Mouse (Mus musculus): Measurements from ENCODE around the gene Hist1h2ag.

The Hist1h2ag gene

DNA sequence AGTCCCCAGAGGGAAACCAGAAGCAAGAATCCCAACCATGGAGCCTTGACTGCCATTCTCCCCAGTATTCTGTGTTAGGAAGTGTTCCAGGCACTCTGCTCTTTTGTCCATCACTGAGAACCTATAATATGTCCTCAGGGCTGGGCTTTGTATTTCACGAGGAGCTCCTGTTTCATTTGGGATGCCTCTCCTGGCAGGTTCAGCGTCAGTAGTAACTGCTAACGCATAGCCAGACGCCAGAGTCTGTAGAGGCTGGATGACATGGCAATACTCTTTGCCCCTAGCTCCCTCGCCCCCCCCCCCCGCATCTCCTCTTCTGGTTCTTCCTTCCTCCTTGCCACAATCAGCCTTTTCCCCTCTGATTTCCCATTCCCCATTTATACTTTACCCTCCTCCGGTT is 33.1 kb downstream of the Hist1h2ag start, which contains the start of gene Prss16:
TSS of gene Prss16 (minus strand) at position 101 of the 400 bp plus-strand sequence.
- no peak for DNase-seq (ENCODE audit: low spot score in 2 of 2)

DNA sequence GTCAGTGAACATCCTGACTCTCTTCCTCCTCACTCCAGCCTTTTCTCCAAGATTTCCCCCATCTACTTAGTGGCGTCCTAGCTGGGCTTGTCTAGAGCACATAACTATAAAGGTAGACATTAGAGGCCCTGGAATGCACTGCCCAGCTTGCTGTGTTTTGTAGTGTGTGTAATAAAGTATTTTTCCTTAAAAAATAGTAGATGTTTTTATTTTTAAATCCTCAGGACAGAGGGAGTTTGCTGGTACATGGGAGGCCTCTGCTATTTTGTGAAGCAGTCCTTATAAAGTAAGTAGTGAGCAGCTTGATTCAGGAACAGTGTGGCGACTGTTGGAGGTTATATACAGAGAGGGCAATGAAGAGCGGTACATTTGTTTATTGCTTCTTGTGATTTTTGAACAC is 34.0 kb downstream of the Hist1h2ag start:
- DNase-seq (ENCODE audit: low spot score in 2 of 2), result no peak

DNA sequence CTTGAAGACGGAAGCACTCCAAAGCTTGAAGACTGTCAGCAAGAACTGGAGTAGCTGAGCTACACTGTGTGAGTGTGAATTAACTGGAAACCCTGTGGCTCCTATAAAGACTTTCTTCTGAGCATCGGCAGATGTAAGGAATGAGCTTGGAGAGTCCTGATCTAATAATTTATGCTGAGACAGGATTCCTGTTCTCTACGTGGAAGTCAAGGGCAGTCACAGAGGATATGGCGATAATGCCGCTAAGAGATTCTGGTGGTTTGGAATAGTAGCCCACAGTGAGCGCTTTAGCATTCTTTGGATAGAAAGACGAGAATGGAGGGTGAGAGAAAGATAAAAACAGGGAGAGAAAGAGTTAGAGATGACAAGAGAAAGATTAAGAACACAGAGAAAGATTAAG is 34.9 kb downstream of the Hist1h2ag start:
- no peak for DNase-seq (ENCODE audit: low spot score in 2 of 2)

DNA sequence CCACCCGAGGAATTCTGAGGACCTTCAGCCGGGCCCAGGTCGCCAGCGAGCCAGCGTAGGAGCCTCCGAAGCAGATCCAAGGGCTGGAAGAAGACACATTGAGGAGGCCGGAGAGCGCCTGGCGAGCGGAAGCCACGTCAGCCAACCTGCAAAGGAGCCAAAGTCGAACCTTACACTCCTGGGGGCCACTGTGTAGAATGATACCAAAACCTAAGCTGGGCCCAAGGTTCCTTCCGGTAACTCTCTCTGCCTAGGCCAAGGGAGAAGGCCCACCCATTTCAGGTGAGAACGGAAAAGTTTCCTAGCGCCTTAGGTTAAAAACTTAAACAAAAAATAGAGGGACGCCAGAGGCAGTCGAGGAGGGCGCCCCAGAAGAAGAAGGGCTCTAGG is 35.6 kb downstream of the Hist1h2ag start:
- no peak for DNase-seq (ENCODE audit: low spot score in 2 of 2)

DNA sequence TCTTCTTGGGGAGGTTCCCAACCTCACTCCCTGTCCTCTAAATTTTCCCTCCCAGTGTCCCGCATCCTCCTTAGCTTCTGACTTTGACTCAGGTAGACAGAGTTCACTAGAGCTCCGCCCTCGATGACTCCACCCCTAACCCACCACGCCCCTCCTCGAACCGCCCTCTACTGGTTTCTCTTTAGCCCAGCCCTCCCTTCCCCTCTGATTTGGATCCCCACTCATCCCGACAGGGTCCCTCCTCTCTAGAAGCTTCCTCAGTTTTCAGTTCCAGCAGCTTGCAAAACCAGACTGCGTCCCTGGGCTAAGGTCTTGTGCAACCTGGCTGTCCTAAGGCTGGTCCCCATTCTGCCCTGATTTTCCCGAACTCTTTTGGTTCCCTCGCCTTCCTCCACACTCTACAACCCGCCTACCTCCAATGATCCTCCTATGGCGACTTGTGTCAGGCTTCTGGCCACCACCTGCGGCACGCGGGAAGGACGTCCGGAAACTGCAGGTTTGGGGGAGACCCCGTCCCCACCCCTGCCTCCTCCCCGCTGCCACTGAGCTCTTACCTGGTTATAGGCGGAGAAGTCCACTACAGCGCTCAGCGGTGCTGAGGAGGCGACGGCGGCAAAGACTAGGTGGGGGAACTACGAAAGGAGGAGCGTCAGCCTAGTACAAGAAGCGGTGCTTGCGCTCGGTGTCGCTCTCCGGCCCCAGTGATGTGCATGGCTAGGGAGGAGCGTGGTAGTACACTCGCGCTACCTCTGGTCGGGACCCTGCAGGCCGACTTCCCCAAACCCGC is 36.2 kb downstream of the Hist1h2ag start:
- no peak for DNase-seq (ENCODE audit: low spot score in 2 of 2)

GRCm38 (mm10) chr13:22005605-22006333 is 37.0 kb downstream of the Hist1h2ag start:
- DNase-seq (ENCODE audit: low spot score in 2 of 2), result no peak

DNA sequence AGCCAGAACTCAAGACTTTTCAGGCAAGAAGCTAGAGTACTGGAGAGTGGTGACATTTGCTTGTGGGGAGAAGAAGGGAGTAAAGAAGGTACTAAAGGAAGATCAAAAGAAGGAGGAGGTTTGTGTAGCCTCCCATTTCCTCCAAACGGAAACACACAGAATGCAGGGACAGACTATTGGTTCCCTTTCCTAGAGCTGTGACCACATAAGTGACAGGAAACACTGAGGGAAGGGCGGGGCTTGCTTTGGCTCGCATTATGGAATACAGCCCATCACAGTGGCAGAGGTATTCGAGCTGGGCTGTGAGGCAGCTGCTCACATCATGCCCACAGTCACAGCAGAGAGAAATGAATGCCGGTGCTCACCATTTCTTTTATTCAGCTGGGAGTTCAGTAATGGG is 40.9 kb downstream of the Hist1h2ag start:
- no peak for DNase-seq (ENCODE audit: low spot score in 2 of 2)

DNA sequence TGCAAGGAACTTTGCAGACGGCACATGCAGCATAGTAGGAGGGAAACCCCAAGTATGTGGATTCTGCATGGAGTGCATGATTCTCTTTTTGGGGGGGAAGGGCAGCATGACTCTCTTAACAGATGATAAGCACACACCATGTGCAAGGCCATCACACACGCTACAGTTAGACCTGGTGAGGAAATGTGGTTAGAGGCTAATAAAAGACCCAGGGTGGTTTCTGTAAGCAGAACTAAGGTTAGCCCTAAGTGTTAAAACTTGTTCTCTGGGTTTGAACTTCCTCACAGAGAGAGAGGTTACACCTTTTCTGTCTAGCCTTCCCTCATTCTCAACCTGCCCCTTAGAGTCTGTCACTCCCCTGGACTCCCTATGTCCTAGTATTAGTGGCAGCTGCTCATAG is 41.4 kb downstream of the Hist1h2ag start:
- DNase-seq (ENCODE audit: low spot score in 2 of 2), result no peak

- DNase-seq (ENCODE audit: low spot score in 2 of 2), result no peak
These were observed 43.6 kb downstream of the Hist1h2ag start for GRCm38 (mm10) chr13:21999147-21999546.

DNA sequence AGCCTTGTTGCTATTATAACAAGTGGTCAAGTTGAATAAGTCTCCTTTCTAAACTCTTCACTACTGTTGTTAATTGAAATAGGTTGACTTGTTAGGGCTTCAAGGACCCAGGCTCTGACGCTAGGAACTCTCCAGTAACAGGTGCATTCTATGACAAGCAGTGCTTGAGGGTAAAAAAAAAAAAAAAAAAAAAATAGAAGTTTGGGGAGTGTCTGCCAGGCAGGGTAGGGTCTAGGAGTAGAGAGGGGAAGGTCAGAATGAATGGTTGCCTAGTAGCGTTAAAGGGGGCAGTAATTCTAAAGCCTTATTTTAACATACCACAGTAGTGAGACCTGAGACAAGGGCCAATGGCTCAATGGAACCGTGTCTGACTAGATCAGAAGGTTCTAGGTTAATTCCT is 44.3 kb downstream of the Hist1h2ag start:
- DNase-seq (ENCODE audit: low spot score in 2 of 2), result no peak

DNA sequence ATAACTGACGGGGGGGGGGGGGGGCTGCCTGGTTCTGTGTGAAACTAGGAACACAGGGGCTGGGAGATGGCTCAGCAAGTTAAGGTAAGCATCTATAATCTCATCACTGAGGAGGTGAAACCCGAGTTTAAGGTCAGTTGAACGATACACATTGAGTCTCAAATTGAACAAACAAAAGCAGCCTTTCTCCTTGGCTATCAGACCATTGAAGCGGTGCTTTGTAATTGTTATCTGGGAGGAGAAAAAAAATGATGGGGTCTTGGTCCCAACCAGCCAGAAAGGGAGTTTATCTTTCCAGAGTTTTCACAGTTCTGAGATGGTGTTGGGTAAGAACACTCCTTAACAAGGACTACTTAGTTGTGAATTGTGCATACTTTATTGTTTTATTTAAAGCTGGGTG is 44.9 kb downstream of the Hist1h2ag start:
- DNase-seq (ENCODE audit: low spot score in 2 of 2), result no peak

- no peak for DNase-seq (ENCODE audit: low spot score in 2 of 2)
These were observed 45.4 kb downstream of the Hist1h2ag start for GRCm38 (mm10) chr13:21997201-21997820.

GRCm38 (mm10) chr13:21996840-21997185 is 45.9 kb downstream of the Hist1h2ag start:
- DNase-seq (ENCODE audit: low spot score in 2 of 2), result no peak

- no peak for DNase-seq (ENCODE audit: low spot score in 2 of 2)
These were observed 46.5 kb downstream of the Hist1h2ag start for GRCm38 (mm10) chr13:21996101-21996839.

GRCm38 (mm10) chr13:21995331-21995914 is 47.3 kb downstream of the Hist1h2ag start:
- DNase-seq (ENCODE audit: low spot score in 2 of 2), result no peak

DNA sequence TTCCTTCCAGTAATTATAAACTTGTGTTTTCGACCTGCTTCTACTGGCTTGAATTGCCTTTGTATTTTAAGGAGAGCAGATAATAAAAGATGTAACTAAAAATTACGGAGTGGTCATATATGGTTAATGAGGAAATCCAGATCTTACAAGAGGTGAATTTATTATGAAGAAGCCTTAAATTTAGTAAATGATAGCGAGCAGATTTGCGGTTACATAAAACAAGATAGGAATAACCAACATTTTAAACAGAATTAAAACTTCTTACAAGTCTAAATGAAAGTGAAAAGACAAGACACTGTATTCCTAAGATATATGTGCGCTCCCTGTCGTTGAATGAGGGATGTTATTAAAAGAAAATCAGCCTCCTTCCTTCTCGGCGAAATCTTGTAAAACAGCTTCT is 47.8 kb downstream of the Hist1h2ag start:
- no peak for DNase-seq (ENCODE audit: low spot score in 2 of 2)

DNA sequence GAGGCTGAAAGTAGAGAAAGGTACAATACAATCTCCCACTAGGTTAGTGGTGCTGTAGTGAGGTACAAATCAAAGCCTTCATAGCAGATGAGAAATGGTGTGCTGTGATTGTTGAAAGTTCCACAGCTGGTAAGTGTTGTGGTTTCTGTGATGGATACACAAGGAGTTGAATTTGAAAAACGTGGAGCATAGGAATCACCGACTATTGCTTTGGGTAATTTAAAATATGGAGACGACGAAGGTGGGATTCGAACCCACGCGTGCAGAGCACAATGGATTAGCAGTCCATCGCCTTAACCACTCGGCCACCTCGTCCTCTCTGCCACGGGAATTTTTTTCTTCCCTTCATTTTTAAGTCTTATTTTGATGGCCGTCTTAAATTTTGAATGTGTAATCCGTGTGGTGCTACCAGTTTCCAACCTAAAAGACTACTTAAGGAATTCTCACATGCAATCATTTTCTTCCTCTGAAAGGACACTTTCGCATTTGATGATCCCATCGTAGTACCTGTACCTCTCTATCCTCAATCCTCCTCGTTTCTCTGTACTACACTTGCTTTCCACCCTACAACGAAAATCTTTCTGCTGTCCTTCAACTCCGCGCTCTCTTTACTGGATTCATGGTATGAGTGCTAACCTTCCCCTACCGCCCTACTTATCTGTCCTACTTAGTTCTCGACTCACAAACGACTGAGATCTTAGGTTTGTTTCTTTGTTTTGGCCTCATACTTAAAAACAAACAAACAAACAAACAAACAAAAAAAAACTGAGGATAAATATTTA is 48.6 kb downstream of the Hist1h2ag start:
- DNase-seq (ENCODE audit: low spot score in 2 of 2), result no peak

GRCm38 (mm10) chr13:21992550-21992949 is 50.2 kb downstream of the Hist1h2ag start:
- DNase-seq (ENCODE audit: low spot score in 2 of 2), result no peak

Data from frontal cortex, postnatal 25 days (tissue).